Mouse (Mus musculus) splenic B cell, adult 2 months (primary cell): ENCODE results near the gene Iqgap1.

Source experiments
- DNase-seq: peaks from one replicate; pipeline ENCODE4 v3.0.0-alpha.2; 2011; ENCODE audit warnings: low read depth, low spot score
- H3K27me3 ChIP-seq: 2 replicates; pipeline ENCODE4 v1.6.1; 2012; ENCODE audit warnings: mild to moderate bottlenecking, low read length, moderate library complexity, mixed read lengths; ENCODE audit not compliant: control insufficient read depth, poor library complexity, insufficient read depth, severe bottlenecking
- H3K36me3 ChIP-seq: 2 replicates; pipeline ENCODE4 v1.6.1; 2012; ENCODE audit warnings: mild to moderate bottlenecking, low read length, moderate library complexity, mixed read lengths; ENCODE audit not compliant: control insufficient read depth, poor library complexity, insufficient read depth, severe bottlenecking

Gene Iqgap1

GRCm38 (mm10) chr7:80680218-80680847 is 145.4 kb downstream of the Iqgap1 start:
- Histone ChIP-seq H3K27me3 (no peaks in the 10 kb centered on the region), H3K36me3 (no peaks in the 10 kb centered on the region)
- DNase-seq = peak; percentile 52

GRCm38 (mm10) chr7:80672323-80672722 is 153.5 kb downstream of the Iqgap1 start:
- no peak for DNase-seq
- H3K27me3 ChIP-seq = no peaks in the 10 kb centered on the region
- no peaks in the 10 kb centered on the region for H3K36me3 ChIP-seq

GRCm38 (mm10) chr7:80670889-80671288 is 154.9 kb downstream of the Iqgap1 start:
- no peak for DNase-seq
- no peaks in the 10 kb centered on the region for H3K27me3 ChIP-seq
- H3K36me3 ChIP-seq = peaks cover 3% of the 10 kb centered on the region; the same call in 1 of the 2 replicates

- DNase-seq = no peak
- no peaks in the 10 kb centered on the region for H3K27me3 ChIP-seq
- H3K36me3 ChIP-seq = peaks cover 3% of the 10 kb centered on the region; the same call in 1 of the 2 replicates
Measured at GRCm38 (mm10) chr7:80667190-80667589, 158.6 kb downstream of the Iqgap1 start.

- DNase-seq = no peak
- Histone ChIP-seq H3K36me3 (peaks cover 3% of the 10 kb centered on the region; the same call in 1 of the 2 replicates), H3K27me3 (no peaks in the 10 kb centered on the region)
Measured at GRCm38 (mm10) chr7:80666198-80666915, 159.4 kb downstream of the Iqgap1 start.
